Mouse (Mus musculus) kidney, embryonic 15.5 days (tissue): ENCODE measurements around the gene Atp13a4. TPM values are rescaled to one million over a fixed set of nuclear protein-coding genes. Genes with fewer than 3 reads are reported as not detected.
A peak's percentile ranks its signal among the peaks of the same experiment; 100 is the strongest.

Experiments
- ATAC-seq: fragments of 200-750 bp; cut with Nextera tagmentation; replicated peaks from 2 replicates; pipeline ENCODE4 v1.8.0; 2017; ENCODE audit warnings: moderate TSS enrichment; ENCODE audit not compliant: low FRiP score
- H3K27ac ChIP-seq: fragments of 300-500 bp; sonication (generic); 2 replicates; pipeline ENCODE4 v1.5.1; 2015; ENCODE audit warnings: mild to moderate bottlenecking, inconsistent platforms
- H3K27me3 ChIP-seq: fragments of 300-500 bp; sonication (generic); 2 replicates; pipeline ENCODE4 v1.6.1; 2015; ENCODE audit warnings: inconsistent platforms
- H3K36me3 ChIP-seq: fragments of 300-500 bp; sonication (generic); 2 replicates; pipeline ENCODE4 v1.6.1; 2015; ENCODE audit warnings: inconsistent platforms
- H3K4me1 ChIP-seq: fragments of 300-500 bp; sonication (generic); 2 replicates; pipeline ENCODE4 v1.6.1; 2015; ENCODE audit warnings: inconsistent platforms
- H3K4me2 ChIP-seq: fragments of 300-500 bp; sonication (generic); 2 replicates; pipeline ENCODE4 v1.6.1; 2015; ENCODE audit warnings: moderate library complexity, mild to moderate bottlenecking, inconsistent platforms
- H3K4me3 ChIP-seq: fragments of 300-500 bp; sonication (generic); replicated peaks from 2 replicates; pipeline ENCODE4 v1.5.1; 2015; ENCODE audit warnings: mild to moderate bottlenecking, inconsistent platforms
- H3K9ac ChIP-seq: fragments of 300-500 bp; sonication (generic); 2 replicates; pipeline ENCODE4 v1.6.1; 2015; ENCODE audit warnings: mild to moderate bottlenecking, inconsistent platforms
- H3K9me3 ChIP-seq: fragments of 300-500 bp; sonication (generic); replicated peaks from 2 replicates; pipeline ENCODE4 v1.6.1; 2016; ENCODE audit warnings: inconsistent platforms
- WGBS: fragments of 180-500 bp; shearing (Covaris S2); methylation state at CpG from one replicate; pipeline ENCODE4 v1.1.7; 2015; ENCODE audit warnings: mixed read lengths; 5-methylcytosine and 5-hydroxymethylcytosine counted together
- polyA plus RNA-seq: library from polyadenylated mRNA; unstranded; fragments of >200 nt; fragmentation: Nextera tagmentation; extraction: Ambion mirVana; gene quantifications from 2 replicates; pipeline ENCODE4 v1.2.1, GENCODE M21; 2015

The Atp13a4 gene
- polyA plus RNA-seq, result 2.9 and 3.3 TPM in 2 replicates

GRCm38 (mm10) chr16:29544829-29545228 is at the start of gene Atp13a4:
Gene Atp13a4, minus strand, starts transcription at chr16:29544864.
- no peaks in the 10 kb centered on the region for H3K4me1 ChIP-seq
- no peak within 1 kb of the TSS for H3K9ac ChIP-seq
- 79% methylated on average over 11 of the region's 11 CpGs for WGBS
- no peaks in the 10 kb centered on the region for H3K9me3 ChIP-seq
- H3K4me2 ChIP-seq, result no peak within 1 kb of the TSS
- no peak within 1 kb of the TSS for H3K27ac ChIP-seq
- H3K36me3 ChIP-seq, result no peaks in the 10 kb centered on the region
- H3K4me3 ChIP-seq, result no peak within 1 kb of the TSS
- no peak for ATAC-seq
- no peaks in the 10 kb centered on the region for H3K27me3 ChIP-seq

GRCm38 (mm10) chr16:29592171-29592570 is 47.5 kb upstream of the Atp13a4 start:
- Histone ChIP-seq H3K4me1 (no peaks in the 10 kb centered on the region), H3K4me2 (no peak overlapping the region), H3K27ac (no peak overlapping the region), H3K27me3 (no peaks in the 10 kb centered on the region), H3K4me3 (no peak overlapping the region), H3K9ac (no peak overlapping the region), H3K36me3 (peaks cover 73% of the 10 kb centered on the region), H3K9me3 (no peaks in the 10 kb centered on the region)
- WGBS, result 87% methylated on average over 7 of the region's 7 CpGs
- ATAC-seq, result no peak

- Histone ChIP-seq H3K9me3 (no peaks in the 10 kb centered on the region), H3K4me1 (peaks cover 12% of the 10 kb centered on the region), H3K4me2 (peak overlapping the region; percentile 80), H3K27ac (no peak overlapping the region), H3K36me3 (no peaks in the 10 kb centered on the region), H3K27me3 (0 out of 2 replicates have a peak, but pooled peaks cover 9% of the 10 kb centered on the region), H3K9ac (peak overlapping the region; percentile 97), H3K4me3 (peak overlapping the region; percentile 97)
- 8% methylated on average over 12 of the region's 12 CpGs for WGBS
- peak; percentile 22 for ATAC-seq
Observed at GRCm38 (mm10) chr16:29579787-29580176, 35.1 kb upstream of the Atp13a4 start.

- Histone ChIP-seq H3K9me3 (no peaks in the 10 kb centered on the region), H3K4me3 (peak within 1 kb of the TSS; percentile 97), H3K4me2 (peak within 1 kb of the TSS; percentile 80), H3K27ac (0 out of 2 replicates have a peak within 1 kb of the TSS, but pooled peaks have one; percentile 51), H3K4me1 (peaks cover 12% of the 10 kb centered on the region), H3K36me3 (no peaks in the 10 kb centered on the region), H3K27me3 (0 out of 2 replicates have a peak, but pooled peaks cover 9% of the 10 kb centered on the region), H3K9ac (peak within 1 kb of the TSS; percentile 97)
- WGBS, result under 1% methylated on average over 39 of the region's 39 CpGs
- ATAC-seq, result peak; percentile 99
Observed at GRCm38 (mm10) chr16:29579167-29579786, 34.6 kb upstream of the Atp13a4 start, which contains the start of gene Opa1. Gene Opa1, plus strand, starts transcription at chr16:29579334.

- Histone ChIP-seq H3K4me1 (peaks cover 12% of the 10 kb centered on the region), H3K9me3 (no peaks in the 10 kb centered on the region), H3K4me3 (no peak overlapping the region), H3K27me3 (0 out of 2 replicates have a peak, but pooled peaks cover 9% of the 10 kb centered on the region), H3K9ac (no peak overlapping the region), H3K4me2 (no peak overlapping the region), H3K36me3 (no peaks in the 10 kb centered on the region), H3K27ac (no peak overlapping the region)
- ATAC-seq, result no peak
- 11% methylated on average over 5 of the region's 5 CpGs for WGBS
Observed at GRCm38 (mm10) chr16:29575620-29576019, 31.0 kb upstream of the Atp13a4 start.

GRCm38 (mm10) chr16:29574013-29574412 is 29.3 kb upstream of the Atp13a4 start:
- Histone ChIP-seq H3K9me3 (no peaks in the 10 kb centered on the region), H3K36me3 (no peaks in the 10 kb centered on the region), H3K4me1 (0 out of 2 replicates have a peak, but pooled peaks cover 3% of the 10 kb centered on the region), H3K4me2 (no peak overlapping the region), H3K4me3 (no peak overlapping the region), H3K27ac (no peak overlapping the region), H3K27me3 (0 out of 2 replicates have a peak, but pooled peaks cover 9% of the 10 kb centered on the region), H3K9ac (no peak overlapping the region)
- ATAC-seq, result no peak
- WGBS, result 69% methylated on average over 4 of the region's 4 CpGs

- H3K4me2 ChIP-seq, result peak overlapping the region; percentile 42
- whole genome bisulfite sequencing, result 7% methylated on average over 7 of the region's 7 CpGs
- H3K27ac ChIP-seq, result no peak overlapping the region
- H3K27me3 ChIP-seq, result peaks cover 18% of the 10 kb centered on the region; the same call in 1 of the 2 replicates
- no peak overlapping the region for H3K4me3 ChIP-seq
- H3K36me3 ChIP-seq, result no peaks in the 10 kb centered on the region
- no peak overlapping the region for H3K9ac ChIP-seq
- no peak for ATAC-seq
- no peaks in the 10 kb centered on the region for H3K4me1 ChIP-seq
- no peaks in the 10 kb centered on the region for H3K9me3 ChIP-seq
Observed at GRCm38 (mm10) chr16:29560869-29561268, 16.2 kb upstream of the Atp13a4 start.

- Histone ChIP-seq H3K36me3 (no peaks in the 10 kb centered on the region), H3K27ac (no peak overlapping the region), H3K4me1 (no peaks in the 10 kb centered on the region), H3K9ac (no peak overlapping the region), H3K9me3 (no peaks in the 10 kb centered on the region), H3K27me3 (peaks cover 18% of the 10 kb centered on the region; the same call in 1 of the 2 replicates), H3K4me2 (peak overlapping the region; percentile 42), H3K4me3 (no peak overlapping the region)
- WGBS, result 52% methylated on average over 10 of the region's 10 CpGs
- no peak for ATAC-seq
Observed at GRCm38 (mm10) chr16:29560454-29560853, 15.8 kb upstream of the Atp13a4 start.

GRCm38 (mm10) chr16:29559667-29560066 is 15.0 kb upstream of the Atp13a4 start:
- H3K9me3 ChIP-seq, result no peaks in the 10 kb centered on the region
- no peak overlapping the region for H3K27ac ChIP-seq
- no peaks in the 10 kb centered on the region for H3K4me1 ChIP-seq
- H3K4me3 ChIP-seq, result no peak overlapping the region
- WGBS, result 79% methylated on average over 5 of the region's 5 CpGs
- no peak for ATAC-seq
- H3K4me2 ChIP-seq, result no peak overlapping the region
- H3K9ac ChIP-seq, result no peak overlapping the region
- no peaks in the 10 kb centered on the region for H3K36me3 ChIP-seq
- peaks cover 18% of the 10 kb centered on the region; the same call in 1 of the 2 replicates for H3K27me3 ChIP-seq

- 60% methylated on average over 11 of the region's 11 CpGs for WGBS
- H3K27me3 ChIP-seq, result no peaks in the 10 kb centered on the region
- 0 out of 2 replicates have a peak overlapping the region, but pooled peaks have one; percentile 12 for H3K4me2 ChIP-seq
- no peak overlapping the region for H3K9ac ChIP-seq
- peak; percentile 71 for ATAC-seq
- H3K36me3 ChIP-seq, result no peaks in the 10 kb centered on the region
- H3K4me3 ChIP-seq, result no peak overlapping the region
- H3K4me1 ChIP-seq, result no peaks in the 10 kb centered on the region
- H3K27ac ChIP-seq, result peak overlapping the region; percentile 37; the same call in 1 of the 2 replicates
- no peaks in the 10 kb centered on the region for H3K9me3 ChIP-seq
Observed at GRCm38 (mm10) chr16:29541261-29541683, 3.4 kb downstream of the Atp13a4 start.

- Histone ChIP-seq H3K4me1 (no peaks in the 10 kb centered on the region), H3K27ac (no peak overlapping the region), H3K4me2 (no peak overlapping the region), H3K9ac (no peak overlapping the region), H3K4me3 (no peak overlapping the region), H3K27me3 (no peaks in the 10 kb centered on the region), H3K36me3 (no peaks in the 10 kb centered on the region), H3K9me3 (no peaks in the 10 kb centered on the region)
- no peak for ATAC-seq
Observed at GRCm38 (mm10) chr16:29539906-29540305, 4.8 kb downstream of the Atp13a4 start.

- whole genome bisulfite sequencing, result 67% methylated on average over 15 of the region's 15 CpGs
- Histone ChIP-seq H3K4me3 (no peak overlapping the region), H3K9ac (no peak overlapping the region), H3K27ac (peak overlapping the region; percentile 59; the same call in 1 of the 2 replicates), H3K4me1 (no peaks in the 10 kb centered on the region), H3K9me3 (no peaks in the 10 kb centered on the region), H3K36me3 (no peaks in the 10 kb centered on the region), H3K4me2 (no peak overlapping the region), H3K27me3 (no peaks in the 10 kb centered on the region; the same call in 1 of the 2 replicates)
- peak; percentile 79 for ATAC-seq
Observed at GRCm38 (mm10) chr16:29536411-29537204, 8.1 kb downstream of the Atp13a4 start.
